11 mouse cellular contexts compared by ENCODE assay signal in genomic region chr3:34662008-34662711, GRCm38 (mm10). TPM values are rescaled to one million over a fixed set of nuclear protein-coding genes. Genes with fewer than 3 reads are reported as not detected.
DNase-seq lines count a peak whose midpoint lies in the region; ATAC-seq and TF ChIP-seq lines count a peak whose summit lies in the region.
"Had no signal": no experiment of that assay in that cellular context is flagged by ENCODE, and none has a peak within 500 bp of the region (broad histone marks: within the 10 kb centered on the region; RNA-seq: fewer than 3 reads in every experiment).

No protein-coding gene starts in this region.

- no peak overlapping the region for H3K27ac ChIP-seq in ES-E14 (ENCODE audit: insufficient read depth, low read depth, low read length, poor library complexity, severe bottlenecking)
- no peak overlapping the region for H3K27ac ChIP-seq in embryonic facial prominence, embryonic 14.5 days (replicated peaks; ENCODE audit: low read depth, low read length)
- H3K27ac ChIP-seq in hindbrain, embryonic 15.5 days (replicated peaks) = peak overlapping the region; percentile 87
- H3K27ac ChIP-seq in neural tube, embryonic 13.5 days (replicated peaks) = peak overlapping the region; percentile 94

- in situ Hi-C loops in ES-E14 (cut with MboI; ENCODE audit: low sequenced_read_pairs in 2 of 2, unreplicated experiment in 2 of 2) = loop anchor here in 1 of 2 experiments (25.0 kb wide), 1 partner anchor 100 kb away; no protein-coding TSS in a partner anchor

- no peak for ATAC-seq in embryonic facial prominence, embryonic 14.5 days (ENCODE audit: low read depth)
- ATAC-seq in hindbrain, embryonic 15.5 days (ENCODE audit: low FRiP score, low read depth) = no peak
- ATAC-seq in neural tube, embryonic 13.5 days (ENCODE audit: low read depth) = no peak

- peaks cover 100% of the 10 kb centered on the region for H3K27me3 ChIP-seq in embryonic facial prominence, embryonic 14.5 days (replicated peaks; ENCODE audit: control insufficient read depth, insufficient read depth, low read length)
- peaks cover 59% of the 10 kb centered on the region for H3K27me3 ChIP-seq in hindbrain, embryonic 15.5 days
- H3K27me3 ChIP-seq in neural tube, embryonic 13.5 days = peaks cover 72% of the 10 kb centered on the region

- H3K4me1 ChIP-seq in ES-E14 (ENCODE audit: control insufficient read depth in 2 of 2, insufficient read depth in 2 of 2, low read length in 2 of 2, poor library complexity in 1 of 2) = peaks cover 25 to 26% of the 10 kb centered on the region in 2 experiments
- peaks cover 12% of the 10 kb centered on the region for H3K4me1 ChIP-seq in embryonic facial prominence, embryonic 14.5 days (ENCODE audit: control insufficient read depth, insufficient read depth, low read length)
- peaks cover 18% of the 10 kb centered on the region for H3K4me1 ChIP-seq in hindbrain, embryonic 15.5 days (replicated peaks)
- H3K4me1 ChIP-seq in neural tube, embryonic 13.5 days (replicated peaks) = peaks cover 76% of the 10 kb centered on the region

- H3K4me2 ChIP-seq in embryonic facial prominence, embryonic 14.5 days (ENCODE audit: low read depth, low read length) = peak overlapping the region; percentile 58; the same call in 1 of the 2 replicates
- peak overlapping the region; percentile 61 for H3K4me2 ChIP-seq in hindbrain, embryonic 15.5 days
- peak overlapping the region; percentile 67 for H3K4me2 ChIP-seq in neural tube, embryonic 13.5 days
- H3K4me2 ChIP-seq: liver, embryonic 11.5 days had no signal

- peak overlapping the region; percentile 65 to 79; a peak in 2 of 4 replicates for H3K4me3 ChIP-seq in ES-E14 (ENCODE audit: insufficient read depth in 1 of 2, low read depth in 1 of 2, low read length in 2 of 2, poor library complexity in 1 of 2, severe bottlenecking in 1 of 2)
- H3K4me3 ChIP-seq in embryonic facial prominence, embryonic 14.5 days (ENCODE audit: low read depth, low read length) = 0 out of 2 replicates have a peak overlapping the region, but pooled peaks have one; percentile 36
- H3K4me3 ChIP-seq in hindbrain, embryonic 15.5 days = peak overlapping the region; percentile 31; the same call in 1 of the 2 replicates
- peak overlapping the region; percentile 37 for H3K4me3 ChIP-seq in neural tube, embryonic 13.5 days

- peak overlapping the region; percentile 44; the same call in 1 of the 2 replicates for H3K9ac ChIP-seq in ES-E14 (ENCODE audit: insufficient read depth, low read depth, low read length, poor library complexity, severe bottlenecking)
- H3K9ac ChIP-seq in embryonic facial prominence, embryonic 14.5 days (ENCODE audit: low read depth, low read length) = no peak overlapping the region
- H3K9ac ChIP-seq in hindbrain, embryonic 15.5 days = no peak overlapping the region; the same call in 1 of the 2 replicates
- H3K9ac ChIP-seq in neural tube, embryonic 13.5 days = peak overlapping the region; percentile 71

- no peaks in the 10 kb centered on the region for H3K9me3 ChIP-seq in ES-E14 (ENCODE audit: control insufficient read depth, insufficient read depth, low read depth, low read length)
- H3K9me3 ChIP-seq in embryonic facial prominence, embryonic 14.5 days (ENCODE audit: control insufficient read depth, low read length) = no peaks in the 10 kb centered on the region
- no peaks in the 10 kb centered on the region for H3K9me3 ChIP-seq in hindbrain, embryonic 15.5 days
- no peaks in the 10 kb centered on the region for H3K9me3 ChIP-seq in neural tube, embryonic 13.5 days

- no peak for DNase-seq in ES-E14 (ENCODE audit: low read depth, low spot score)
- DNase-seq in embryonic facial prominence, embryonic 14.5 days (ENCODE audit: low spot score) = peak; percentile 24
- DNase-seq in right cerebral cortex, postnatal 25 days = no peak
- no peak for DNase-seq in layer of hippocampus, postnatal 25 days (ENCODE audit: extremely low spot score in 1 of 2, low spot score in 1 of 2)
- no peak for DNase-seq in urinary bladder, postnatal 36 days (ENCODE audit: low spot score in 2 of 2)
- no peak for DNase-seq in adrenal gland, adult 2 months
- DNase-seq: kidney, adult 9 months had no signal

- H3K36me3 ChIP-seq in ES-E14 (ENCODE audit: control insufficient read depth, insufficient read depth, low read length, poor library complexity, severe bottlenecking) = peaks cover 18% of the 10 kb centered on the region
- no peaks in the 10 kb centered on the region for H3K36me3 ChIP-seq in embryonic facial prominence, embryonic 14.5 days (ENCODE audit: control insufficient read depth, insufficient read depth, low read length)
- no peaks in the 10 kb centered on the region for H3K36me3 ChIP-seq in hindbrain, embryonic 15.5 days
- H3K36me3 ChIP-seq in neural tube, embryonic 13.5 days = no peaks in the 10 kb centered on the region

- WGBS in embryonic facial prominence, embryonic 14.5 days = 7% methylated on average over 15 of the region's 15 CpGs
- 4% methylated on average over 15 of the region's 15 CpGs for WGBS in hindbrain, embryonic 15.5 days
- 3% methylated on average over 15 of the region's 15 CpGs for WGBS in neural tube, embryonic 13.5 days

TF ChIP-seq in ES-E14, 5 proteins besides CTCF, POLR2A, EP300 and RAD21:
- peak; percentile 59; the same call in 1 of the 2 replicates for TF ChIP-seq ZNF384 (IDR thresholded peaks at IDR 0.05; ENCODE audit: low read depth, low read length)
- TF ChIP-seq HCFC1 (IDR thresholded peaks at IDR 0.05; ENCODE audit: borderline replicate concordance, insufficient read depth, low read length) = no peak
- TF ChIP-seq CHD2 (IDR thresholded peaks at IDR 0.05; ENCODE audit: low read depth, low read length) = no peak

RNA-seq across cellular contexts. Expression of gene Sox2, which starts 12.0 kb away (rescaled TPM):
- 175 and 179 TPM in 2 replicates for total RNA-seq in ES-E14 (2012; rRNA removed)
- 4.3 and 5.1 TPM in 2 replicates for polyA plus RNA-seq in embryonic facial prominence, embryonic 14.5 days (2014; fragmentation: Nextera tagmentation; extraction: Ambion mirVana)
- polyA plus RNA-seq in hindbrain, embryonic 15.5 days (2015; fragmentation: Nextera tagmentation; extraction: Ambion mirVana) = 18.3 and 19.2 TPM in 2 replicates
- 20.9 TPM in 2 replicates for polyA plus RNA-seq in neural tube, embryonic 13.5 days (2015; fragmentation: Nextera tagmentation; extraction: Ambion mirVana)
- 10 to 100 TPM; 47.2 to 53.7 TPM for total RNA-seq in layer of hippocampus, postnatal 25 days (2021)
- under 1 TPM; 0.14 to 0.28 TPM for total RNA-seq in adrenal gland, adult 2 months (2021)
- 0.42 and 0.44 TPM in 2 replicates for polyA plus RNA-seq in adrenal gland, adult 2 months (2012; rRNA removed)
- total RNA-seq: megakaryocyte progenitor cell, adult 5-6 weeks had no signal

Comparison
In these comparisons a context has a peak if more than half of its experiments do, and no peak if none do; other contexts are left out.
1. H3K27ac ChIP-seq: peak in hindbrain, embryonic 15.5 days (single experiment) and neural tube, embryonic 13.5 days (single experiment); none in ES-E14 (single experiment) and embryonic facial prominence, embryonic 14.5 days (single experiment).
2. H3K9ac ChIP-seq: peak in ES-E14 (single experiment) and neural tube, embryonic 13.5 days (single experiment); none in embryonic facial prominence, embryonic 14.5 days (single experiment) and hindbrain, embryonic 15.5 days (single experiment).
3. Peak in every context shown above with its lines, with median percentiles within 50 percentile points of each other: H3K4me3 ChIP-seq and H3K4me2 ChIP-seq.